Mouse (Mus musculus): ENCODE data around the gene Zdhhc5.

- no peak for TF ChIP-seq CTCF (conservative IDR thresholded peaks at IDR 0.05; ENCODE audit: low read length)
- TF ChIP-seq NANOG (IDR thresholded peaks at IDR 0.05; ENCODE audit: borderline replicate concordance, low read length): no peak
- no peak for TF ChIP-seq POU5F1 (IDR thresholded peaks at IDR 0.05; ENCODE audit: borderline replicate concordance, low read length)
Measured at GRCm38 (mm10) chr2:84725770-84726169, 10.8 kb upstream of the Zdhhc5 start.
